Mouse (Mus musculus) CH12.LX (cell line): ENCODE results near the gene Cfap54. TPM values are rescaled to one million over a fixed set of nuclear protein-coding genes. Genes with fewer than 3 reads are reported as not detected.

Source experiments
- DNase-seq: peaks from one replicate; pipeline ENCODE4 v3.0.0-alpha.2; 2013; ENCODE audit errors: extremely low read depth
- H3K27ac ChIP-seq: 2 replicates; pipeline ENCODE4 v1.5.1; 2012; ENCODE audit warnings: low read depth, mild to moderate bottlenecking, control low read depth, moderate library complexity; ENCODE audit not compliant: insufficient read depth
- H3K27me3 ChIP-seq: replicated peaks from 2 replicates; pipeline ENCODE3; 2012; ENCODE audit warnings: inconsistent platforms
- H3K36me3 ChIP-seq, 2 experiments: replicated peaks in 1 of 2; 2 replicates each; pipeline versions ENCODE3 to v1.6.1; 2012; ENCODE audit warnings: inconsistent platforms in 1 of 2, low read length in 1 of 2, mild to moderate bottlenecking in 1 of 2, mixed read lengths in 1 of 2, moderate library complexity in 1 of 2; ENCODE audit not compliant: control insufficient read depth in 1 of 2, insufficient read depth in 1 of 2
- H3K4me1 ChIP-seq, 2 experiments: 2 replicates each; pipeline ENCODE4 v1.6.1; 2012; ENCODE audit warnings: inconsistent platforms in 1 of 2, moderate library complexity in 1 of 2; ENCODE audit not compliant: insufficient read depth in 2 of 2, control insufficient read depth in 1 of 2
- H3K4me2 ChIP-seq: 2 replicates; pipeline ENCODE4 v1.6.1; 2012; ENCODE audit warnings: low read depth, mild to moderate bottlenecking, control low read depth; ENCODE audit not compliant: poor library complexity, insufficient read depth, severe bottlenecking
- H3K4me3 ChIP-seq, 3 experiments: fragments of 150-350 bp in 1 of 3; sonication (generic) in 1 of 3; replicated peaks in 1 of 3; 2 replicates each; pipeline versions ENCODE3 to v1.5.1; 2011 to 2012; ENCODE audit warnings: low read depth in 2 of 3, low read length in 2 of 3, mild to moderate bottlenecking in 2 of 3, moderate library complexity in 2 of 3, control low read depth in 1 of 3, improper control_type of control experiment in 1 of 3, inconsistent platforms in 1 of 3, mixed read lengths in 1 of 3; ENCODE audit not compliant: poor library complexity in 1 of 3
- H3K79me2 ChIP-seq: replicated peaks from 2 replicates; pipeline ENCODE4 v1.6.1; 2012; ENCODE audit warnings: mild to moderate bottlenecking, moderate library complexity; ENCODE audit not compliant: control insufficient read depth, poor library complexity, insufficient read depth, severe bottlenecking; ENCODE audit errors: extremely low read depth
- H3K9ac ChIP-seq: 2 replicates; pipeline ENCODE4 v1.6.1; 2012; ENCODE audit warnings: low read depth, mild to moderate bottlenecking, control low read depth, moderate library complexity; ENCODE audit not compliant: insufficient read depth
- H3K9me3 ChIP-seq: replicated peaks from 2 replicates; pipeline ENCODE3; 2012; ENCODE audit warnings: low read length, inconsistent platforms, mixed read lengths
- CTCF ChIP-seq, 2 experiments: IDR thresholded peaks in 1 of 2; conservative IDR thresholded peaks in 1 of 2; 2 replicates each; pipeline ENCODE4 v1.5.1; 2011 to 2012; ENCODE audit warnings: low read depth in 2 of 2, low read length in 2 of 2, improper control_type of control experiment in 1 of 2, inconsistent platforms in 1 of 2, mild to moderate bottlenecking in 1 of 2, moderate library complexity in 1 of 2
- EP300 ChIP-seq: IDR thresholded peaks from 2 replicates; pipeline ENCODE4 v1.6.1; 2011; ENCODE audit warnings: low read length, improper control_type of control experiment
- GABPA ChIP-seq: IDR thresholded peaks from 2 replicates; pipeline ENCODE4 v1.6.1; 2012; ENCODE audit warnings: low read depth, low read length, improper control_type of control experiment, inconsistent platforms; ENCODE audit not compliant: insufficient replicate concordance
- HCFC1 ChIP-seq: IDR thresholded peaks from 2 replicates; pipeline ENCODE4 v1.6.1; 2012; ENCODE audit warnings: low read depth, mild to moderate bottlenecking, inconsistent platforms, low read length, improper control_type of control experiment
- IRF4 ChIP-seq: IDR thresholded peaks from 2 replicates; pipeline ENCODE4 v1.6.1; 2014; ENCODE audit warnings: low read depth, mild to moderate bottlenecking, inconsistent platforms, low read length, improper control_type of control experiment
- JUND ChIP-seq: conservative IDR thresholded peaks from 2 replicates; pipeline ENCODE4 v1.6.1; 2011; ENCODE audit warnings: low read depth, low read length, improper control_type of control experiment
- KAT2A ChIP-seq: IDR thresholded peaks from 2 replicates; pipeline ENCODE4 v1.6.1; 2012; ENCODE audit warnings: low read length, improper control_type of control experiment, inconsistent platforms; ENCODE audit not compliant: insufficient replicate concordance
- MAX ChIP-seq: IDR thresholded peaks from 2 replicates; pipeline ENCODE4 v1.6.1; 2011; ENCODE audit warnings: low read length, improper control_type of control experiment
- MYC ChIP-seq: IDR thresholded peaks from 2 replicates; pipeline ENCODE4 v1.6.1; 2011; ENCODE audit warnings: low read depth, mild to moderate bottlenecking, improper control_type of control experiment, low read length
- RAD21 ChIP-seq: IDR thresholded peaks from 2 replicates; pipeline ENCODE4 v1.6.1; 2011; ENCODE audit warnings: low read depth, mild to moderate bottlenecking, low read length, improper control_type of control experiment, moderate library complexity
- SIN3A ChIP-seq: IDR thresholded peaks from 2 replicates; pipeline ENCODE4 v1.6.1; 2012; ENCODE audit warnings: low read length, improper control_type of control experiment, inconsistent platforms
- SMC3 ChIP-seq: IDR thresholded peaks from 2 replicates; pipeline ENCODE4 v1.6.1; 2011; ENCODE audit warnings: low read depth, low read length, improper control_type of control experiment
- TCF12 ChIP-seq: IDR thresholded peaks from 2 replicates; pipeline ENCODE4 v1.6.1; 2014; ENCODE audit warnings: low read depth, mild to moderate bottlenecking, inconsistent platforms, low read length, improper control_type of control experiment
- USF1 ChIP-seq: IDR thresholded peaks from 2 replicates; pipeline ENCODE4 v1.6.1; 2014; ENCODE audit warnings: low read depth, mild to moderate bottlenecking, inconsistent platforms, low read length, improper control_type of control experiment
- USF2 ChIP-seq: conservative IDR thresholded peaks from 2 replicates; pipeline ENCODE4 v1.6.1; 2011; ENCODE audit warnings: low read depth, low read length, improper control_type of control experiment
- ZC3H11A ChIP-seq: IDR thresholded peaks from 2 replicates; pipeline ENCODE4 v1.6.1; 2012; ENCODE audit warnings: low read depth, mild to moderate bottlenecking, inconsistent platforms, low read length, improper control_type of control experiment
- ZNF384 ChIP-seq: IDR thresholded peaks from 2 replicates; pipeline ENCODE4 v1.6.1; 2012; ENCODE audit warnings: low read depth, low read length, improper control_type of control experiment, inconsistent platforms
- dilution Hi-C: fragments of 300-500 bp; cut with MboI; formaldehyde crosslinking; loops from 2 replicates; pipeline ENCODE4 v1.14.3; 2020; ENCODE audit warnings: low sequenced_read_pairs; ENCODE audit not compliant: extremely low pct_unique_long_range_greater_than_20kb, extremely low pct_ligation_motif_present
- in situ Hi-C: fragments of 300-500 bp; cut with MboI; formaldehyde crosslinking; loops from 3 replicates; pipeline ENCODE4 v1.14.3; 2019; ENCODE audit warnings: low sequenced_read_pairs, low pct_ligation_motif_present, low pct_unique_long_range_greater_than_20kb, mixed read lengths
- polyA plus RNA-seq: library from polyadenylated mRNA; unstranded; fragments of >175 nt; gene quantifications from 2 replicates; pipeline ENCODE4 v1.2.1, GENCODE M21; 2012; ENCODE audit warnings: low read depth; ENCODE audit not compliant: insufficient read length
- total RNA-seq, 2 experiments: library from RNA; depleted of rRNA; stranded (reverse); fragments of 300-350 nt in 1 of 2; fragments of >200 nt in 1 of 2; gene quantifications; 2 replicates each; pipeline ENCODE4 v1.2.3; 2012 to 2014

Gene Cfap54
- total and polyA plus RNA-seq, 3 experiments, result 0.38 to 1.3 (median 1.3) TPM

DNA sequence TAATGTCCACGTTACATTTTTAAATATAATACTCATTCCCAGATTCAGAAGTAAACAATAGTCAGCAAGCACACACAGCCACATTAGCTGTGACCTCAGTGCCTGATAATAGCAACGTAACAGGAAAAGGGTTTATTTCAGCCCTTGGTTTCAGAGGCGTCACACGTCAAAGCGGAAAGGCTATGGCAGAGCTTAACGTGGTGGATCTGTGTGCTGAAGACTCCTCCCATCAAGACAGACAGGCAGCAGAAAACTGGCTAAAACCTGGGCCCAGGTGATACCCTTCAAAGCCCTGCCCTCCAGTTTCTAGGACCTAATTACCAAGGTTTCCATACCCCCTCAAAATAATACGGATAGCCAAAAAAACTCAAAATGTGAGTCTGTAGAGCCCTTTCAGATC lies 16.0 kb upstream of the Cfap54 start:
- no peaks in the 10 kb centered on the region for H3K79me2 ChIP-seq
- in situ Hi-C loops, result no loop called here
- no peak for DNase-seq
- H3K9me3 ChIP-seq, result peaks cover 2% of the 10 kb centered on the region
- no peaks in the 10 kb centered on the region for H3K36me3 ChIP-seq
- H3K9ac ChIP-seq, result no peak overlapping the region
- TF ChIP-seq RAD21 (no peak), TCF12 (no peak), MAX (no peak), IRF4 (no peak), SMC3 (no peak), USF2 (no peak), KAT2A (no peak), EP300 (no peak)
- no peak overlapping the region for H3K4me2 ChIP-seq
- no peak overlapping the region for H3K4me3 ChIP-seq
- H3K27ac ChIP-seq, result no peak overlapping the region
- no peaks in the 10 kb centered on the region for H3K4me1 ChIP-seq
- no peaks in the 10 kb centered on the region for H3K27me3 ChIP-seq
- dilution Hi-C loops, result no loop called here

GRCm38 (mm10) chr10:93095827-93096226 lies 14.4 kb upstream of the Cfap54 start:
- Histone ChIP-seq H3K4me1 (no peaks in the 10 kb centered on the region), H3K36me3 (no peaks in the 10 kb centered on the region), H3K9ac (no peak overlapping the region), H3K4me2 (no peak overlapping the region), H3K79me2 (no peaks in the 10 kb centered on the region), H3K9me3 (peaks cover 2% of the 10 kb centered on the region), H3K27me3 (no peaks in the 10 kb centered on the region), H3K4me3 (no peak overlapping the region), H3K27ac (no peak overlapping the region)
- no peak for DNase-seq
- no peak for TF ChIP-seq CTCF (conservative IDR thresholded peaks at IDR 0.05 in 1 of 2, IDR thresholded peaks at IDR 0.05 in 1 of 2; ENCODE audit: low read depth in 2 of 2, low read length in 2 of 2)
- TF ChIP-seq ZC3H11A, result no peak
- no peak for TF ChIP-seq ZNF384
- no peak for TF ChIP-seq SIN3A
- TF ChIP-seq SMC3, result no peak
- TF ChIP-seq HCFC1, result no peak
- no peak for TF ChIP-seq JUND
- no peak for TF ChIP-seq USF1
- in situ Hi-C loops, result no loop called here
- dilution Hi-C loops, result no loop called here

DNA sequence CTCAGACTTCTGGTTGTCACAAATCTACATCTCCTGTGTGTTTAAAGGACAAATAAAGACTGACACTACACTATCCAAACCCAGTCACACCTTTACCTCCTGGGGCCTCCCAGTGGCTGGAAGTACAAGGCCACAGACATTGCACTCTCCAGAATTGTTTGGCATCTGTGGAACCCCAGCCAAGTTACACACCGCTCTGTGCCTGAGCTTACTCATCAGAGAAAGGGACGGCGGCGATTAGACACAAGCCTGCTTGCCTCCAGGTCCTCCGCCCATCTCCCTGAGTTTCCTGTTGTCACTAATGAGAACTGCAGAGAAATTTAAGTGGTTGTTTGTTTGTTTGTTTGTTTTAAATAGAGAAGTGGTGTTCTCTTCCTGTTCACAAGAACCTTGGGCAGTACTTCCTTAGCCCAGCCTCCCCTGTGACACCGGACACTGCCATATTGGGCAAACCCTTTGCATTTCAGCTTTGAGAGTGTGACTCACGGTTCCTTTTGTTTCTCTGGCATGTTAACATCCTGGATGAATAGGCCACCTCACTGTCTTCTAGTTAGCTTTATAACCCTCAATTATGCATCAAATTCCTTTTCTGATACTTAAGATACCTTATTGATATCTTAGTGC lies 13.7 kb upstream of the Cfap54 start:
- TF ChIP-seq ZNF384, result no peak
- TF ChIP-seq SMC3, result no peak
- TF ChIP-seq KAT2A, result no peak
- TF ChIP-seq MYC, result no peak
- no peak for TF ChIP-seq GABPA
- H3K4me3 ChIP-seq, result no peak overlapping the region
- peaks cover 0 to 6% of the 10 kb centered on the region in 2 experiments; a peak in 2 of 4 replicates for H3K4me1 ChIP-seq
- H3K4me2 ChIP-seq, result no peak overlapping the region
- dilution Hi-C loops (no loop called here), in situ Hi-C loops (no loop called here)
- H3K27ac ChIP-seq, result no peak overlapping the region
- H3K9me3 ChIP-seq, result peaks cover 2% of the 10 kb centered on the region
- no peak for DNase-seq
- no peak overlapping the region for H3K9ac ChIP-seq
- H3K36me3 ChIP-seq, result no peaks in the 10 kb centered on the region
- H3K79me2 ChIP-seq, result no peaks in the 10 kb centered on the region
- H3K27me3 ChIP-seq, result no peaks in the 10 kb centered on the region
